Mouse (Mus musculus) heart, embryonic 10.5 days (tissue): ENCODE measurements around the gene Gm21974. TPM values are rescaled to one million over a fixed set of nuclear protein-coding genes. Genes with fewer than 3 reads are reported as not detected.
"Not testable (repeated sequence)": the region's sequence is repeated elsewhere in the genome, so short reads cannot be mapped to it uniquely, and the experiment has no call there.

ENCODE experiments used
- DNase-seq: peaks from one replicate; pipeline ENCODE4 v3.0.0-alpha.2; 2017; ENCODE audit warnings: low spot score
- H3K27ac ChIP-seq: fragments of 300-500 bp; sonication (generic); 2 replicates; pipeline ENCODE4 v1.5.1; 2016; ENCODE audit warnings: mild to moderate bottlenecking
- H3K27me3 ChIP-seq: fragments of 300-500 bp; sonication (generic); 2 replicates; pipeline ENCODE4 v1.6.1; 2016; ENCODE audit warnings: mild to moderate bottlenecking; ENCODE audit not compliant: poor library complexity, insufficient read depth, severe bottlenecking
- H3K36me3 ChIP-seq: fragments of 300-500 bp; sonication (generic); 2 replicates; pipeline ENCODE4 v1.6.1; 2016; ENCODE audit warnings: mild to moderate bottlenecking, moderate library complexity
- H3K4me1 ChIP-seq: fragments of 300-500 bp; sonication (generic); 2 replicates; pipeline ENCODE4 v1.6.1; 2016; ENCODE audit warnings: mild to moderate bottlenecking
- H3K4me3 ChIP-seq: fragments of 300-500 bp; sonication (generic); 2 replicates; pipeline ENCODE4 v1.5.1; 2016; ENCODE audit warnings: mild to moderate bottlenecking, moderate library complexity
- H3K9me3 ChIP-seq: fragments of 300-500 bp; sonication (generic); 2 replicates; pipeline ENCODE4 v1.6.1; 2016; ENCODE audit warnings: mild to moderate bottlenecking, moderate library complexity
- WGBS: fragments of 180-500 bp; shearing (Covaris S2); methylation state at CpG from one replicate; pipeline ENCODE4 v1.1.7; 2016; 5-methylcytosine and 5-hydroxymethylcytosine counted together
- polyA plus RNA-seq: library from polyadenylated mRNA; unstranded; fragments of >200 nt; fragmentation: Nextera tagmentation; extraction: Ambion mirVana; gene quantifications from 2 replicates; pipeline ENCODE4 v1.2.1, GENCODE M21; 2016

Gm21974 gene
- polyA plus RNA-seq, 1 experiment from 2014 or later: not detected

- no peaks in the 10 kb centered on the region for H3K9me3 ChIP-seq
- H3K27ac ChIP-seq: no peak overlapping the region
- 95% methylated on average over 12 of the region's 12 CpGs for WGBS
- no peak for DNase-seq
- H3K4me3 ChIP-seq: no peak overlapping the region
- H3K36me3 ChIP-seq: peaks cover 50% of the 10 kb centered on the region
- H3K4me1 ChIP-seq: peaks cover 18% of the 10 kb centered on the region
- H3K27me3 ChIP-seq: no peaks in the 10 kb centered on the region
Measured at GRCm38 (mm10) chr7:127907939-127908338, 12.7 kb upstream of the Gm21974 start.

GRCm38 (mm10) chr7:127903971-127904796 is 8.9 kb upstream of the Gm21974 start, which contains the start of gene Bckdk:
Gene Bckdk (plus strand): TSS chr7:127904082.
- Histone ChIP-seq H3K27me3 (no peaks in the 10 kb centered on the region), H3K36me3 (peaks cover 41% of the 10 kb centered on the region), H3K4me1 (peaks cover 20% of the 10 kb centered on the region), H3K4me3 (peak within 1 kb of the TSS; percentile 79), H3K27ac (peak within 1 kb of the TSS; percentile 93), H3K9me3 (no peaks in the 10 kb centered on the region)
- 8% methylated on average over 38 of the region's 38 CpGs for WGBS
- DNase-seq: peak; percentile 94

- 72% methylated on average over 2 of the region's 2 CpGs for WGBS
- no peak for DNase-seq
- H3K4me3 ChIP-seq: no peak overlapping the region
- H3K4me1 ChIP-seq: peaks cover 20% of the 10 kb centered on the region
- peaks cover 17% of the 10 kb centered on the region for H3K36me3 ChIP-seq
- no peak overlapping the region for H3K27ac ChIP-seq
- no peaks in the 10 kb centered on the region for H3K9me3 ChIP-seq
- no peaks in the 10 kb centered on the region for H3K27me3 ChIP-seq
Measured at GRCm38 (mm10) chr7:127901772-127902171, 6.5 kb upstream of the Gm21974 start.

GRCm38 (mm10) chr7:127899997-127900396 is 4.7 kb upstream of the Gm21974 start:
- Histone ChIP-seq H3K9me3 (no peaks in the 10 kb centered on the region), H3K4me1 (peaks cover 16% of the 10 kb centered on the region), H3K27me3 (no peaks in the 10 kb centered on the region), H3K36me3 (no peaks in the 10 kb centered on the region), H3K4me3 (no peak overlapping the region), H3K27ac (no peak overlapping the region; the same call in 1 of the 2 replicates)
- no peak for DNase-seq
- WGBS: 31% methylated on average over 7 of the region's 7 CpGs

- no peaks in the 10 kb centered on the region for H3K9me3 ChIP-seq
- peaks cover 13% of the 10 kb centered on the region for H3K4me1 ChIP-seq
- no peaks in the 10 kb centered on the region for H3K27me3 ChIP-seq
- H3K4me3 ChIP-seq: no peak overlapping the region
- no peak overlapping the region for H3K27ac ChIP-seq
- WGBS: 33% methylated on average over 10 of the region's 10 CpGs
- peaks cover 1% of the 10 kb centered on the region; the same call in 1 of the 2 replicates for H3K36me3 ChIP-seq
- DNase-seq: no peak
Measured at GRCm38 (mm10) chr7:127898179-127898956, 3.1 kb upstream of the Gm21974 start.

- peaks cover 13% of the 10 kb centered on the region for H3K4me1 ChIP-seq
- H3K4me3 ChIP-seq: no peak overlapping the region
- H3K36me3 ChIP-seq: peaks cover 10% of the 10 kb centered on the region
- no peak for DNase-seq
- no peaks in the 10 kb centered on the region for H3K9me3 ChIP-seq
- no peaks in the 10 kb centered on the region for H3K27me3 ChIP-seq
- 88% methylated on average over 7 of the region's 7 CpGs for WGBS
- no peak overlapping the region for H3K27ac ChIP-seq
Measured at GRCm38 (mm10) chr7:127897542-127897941, 2.3 kb upstream of the Gm21974 start.

GRCm38 (mm10) chr7:127896384-127896783 is 1.1 kb upstream of the Gm21974 start:
- Histone ChIP-seq H3K4me3 (no peak overlapping the region), H3K27me3 (no peaks in the 10 kb centered on the region), H3K4me1 (peaks cover 13% of the 10 kb centered on the region), H3K9me3 (no peaks in the 10 kb centered on the region), H3K36me3 (peaks cover 17% of the 10 kb centered on the region), H3K27ac (no peak overlapping the region)
- 55% methylated on average over 13 of the region's 13 CpGs for WGBS
- no peak for DNase-seq

GRCm38 (mm10) chr7:127895891-127896290 is 637 bp upstream of the Gm21974 start:
- peak overlapping the region; percentile 72 for H3K4me3 ChIP-seq
- peaks cover 13% of the 10 kb centered on the region for H3K4me1 ChIP-seq
- not testable (repeated sequence) for H3K9me3 ChIP-seq, H3K27me3 ChIP-seq, DNase-seq
- H3K27ac ChIP-seq: peak overlapping the region; percentile 86; the same call in 1 of the 2 replicates
- 55% methylated on average over 7 of the region's 7 CpGs for WGBS
- peaks cover 17% of the 10 kb centered on the region for H3K36me3 ChIP-seq

GRCm38 (mm10) chr7:127894480-127894879 is 774 bp downstream of the Gm21974 start:
- Histone ChIP-seq H3K4me1 (peaks cover 6% of the 10 kb centered on the region), H3K9me3 (no peaks in the 10 kb centered on the region), H3K36me3 (peaks cover 24% of the 10 kb centered on the region), H3K27ac (peak overlapping the region; percentile 86; the same call in 1 of the 2 replicates), H3K4me3 (peak overlapping the region; percentile 72), H3K27me3 (no peaks in the 10 kb centered on the region)
- no peak for DNase-seq
- WGBS: 69% methylated on average over 5 of the region's 5 CpGs

GRCm38 (mm10) chr7:127890798-127891197 is 4.5 kb downstream of the Gm21974 start, which contains the start of gene Prss53:
Gene Prss53 (minus strand): TSS chr7:127890970.
- peaks cover 5% of the 10 kb centered on the region for H3K4me1 ChIP-seq
- 30% methylated on average over 4 of the region's 4 CpGs for WGBS
- no peak within 1 kb of the TSS for H3K4me3 ChIP-seq
- no peak for DNase-seq
- no peaks in the 10 kb centered on the region for H3K27me3 ChIP-seq
- no peaks in the 10 kb centered on the region for H3K9me3 ChIP-seq
- H3K27ac ChIP-seq: no peak within 1 kb of the TSS
- H3K36me3 ChIP-seq: peaks cover 61% of the 10 kb centered on the region

GRCm38 (mm10) chr7:127888821-127889220 is 6.4 kb downstream of the Gm21974 start:
- H3K4me3 ChIP-seq: no peak overlapping the region
- WGBS: 75% methylated on average over 3 of the region's 3 CpGs
- H3K27ac ChIP-seq: no peak overlapping the region
- no peak for DNase-seq
- H3K4me1 ChIP-seq: peaks cover 5% of the 10 kb centered on the region
- no peaks in the 10 kb centered on the region for H3K27me3 ChIP-seq
- no peaks in the 10 kb centered on the region for H3K9me3 ChIP-seq
- H3K36me3 ChIP-seq: peaks cover 80% of the 10 kb centered on the region

GRCm38 (mm10) chr7:127887781-127888180 is 7.5 kb downstream of the Gm21974 start:
- no peaks in the 10 kb centered on the region for H3K27me3 ChIP-seq
- H3K36me3 ChIP-seq: peaks cover 83% of the 10 kb centered on the region
- H3K27ac ChIP-seq: no peak overlapping the region
- no peaks in the 10 kb centered on the region for H3K9me3 ChIP-seq
- whole genome bisulfite sequencing: 77% methylated on average over 3 of the region's 3 CpGs
- H3K4me3 ChIP-seq: no peak overlapping the region
- no peak for DNase-seq
- H3K4me1 ChIP-seq: peaks cover 15% of the 10 kb centered on the region

GRCm38 (mm10) chr7:127887191-127887590 is 8.1 kb downstream of the Gm21974 start:
- 83% methylated on average over 8 of the region's 8 CpGs for WGBS
- Histone ChIP-seq H3K4me1 (peaks cover 20% of the 10 kb centered on the region), H3K27me3 (no peaks in the 10 kb centered on the region), H3K4me3 (no peak overlapping the region), H3K27ac (no peak overlapping the region), H3K9me3 (no peaks in the 10 kb centered on the region), H3K36me3 (peaks cover 83% of the 10 kb centered on the region)
- no peak for DNase-seq
